Mouse (Mus musculus): Measurements from ENCODE around the gene Inhbe. TPM values are rescaled to one million over a fixed set of nuclear protein-coding genes. Genes with fewer than 3 reads are reported as not detected.

Inhbe gene
- polyA plus RNA-seq, 1 experiment from 2014 or later, result 0.07 TPM

DNA sequence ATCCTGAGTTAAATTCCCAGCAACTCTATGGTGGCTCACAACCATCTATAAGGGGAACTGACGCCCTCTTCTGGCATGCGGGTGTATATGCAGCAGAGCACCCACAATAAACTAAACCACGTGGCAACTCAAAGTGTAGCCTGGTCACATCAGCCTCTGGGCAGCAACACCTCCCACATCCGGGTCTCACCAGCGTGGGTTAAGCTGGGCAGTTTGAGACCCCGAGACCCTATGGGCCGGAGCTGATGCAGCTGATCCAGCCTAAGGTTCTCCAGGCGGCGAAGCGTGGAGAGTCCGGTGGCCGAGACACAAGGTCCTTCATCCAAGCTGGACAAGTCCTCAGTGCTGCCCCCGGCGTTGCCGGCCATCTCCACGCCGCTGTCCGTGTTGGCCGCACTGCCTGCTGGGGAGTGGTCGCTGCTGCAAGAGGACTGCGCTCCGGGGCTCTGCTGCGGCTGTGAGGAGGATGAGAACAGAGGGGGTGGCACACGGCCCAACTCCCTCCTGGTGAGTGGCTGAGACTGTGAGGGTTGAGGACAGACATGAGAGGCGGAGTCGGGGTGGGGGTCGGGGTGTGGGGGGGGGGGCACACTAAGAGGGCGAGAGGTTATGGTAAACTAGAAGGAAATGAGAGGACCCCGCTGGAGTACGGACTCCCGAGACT, 21.9 kb downstream of the Inhbe start:
- no peak overlapping the region for H3K9ac ChIP-seq
- H3K27ac ChIP-seq (replicated peaks), result no peak overlapping the region
- 40% methylated on average over 31 of the region's 31 CpGs for WGBS
- no peaks in the 10 kb centered on the region for H3K9me3 ChIP-seq (replicated peaks)
- peaks cover 26% of the 10 kb centered on the region for H3K27me3 ChIP-seq
- H3K4me3 ChIP-seq (replicated peaks), result no peak overlapping the region
- no peak for ATAC-seq (ENCODE audit: insufficient number of reproducible peaks, low FRiP score, low TSS enrichment, low read depth)
- H3K4me2 ChIP-seq (replicated peaks), result no peak overlapping the region
- H3K36me3 ChIP-seq, result peaks cover 67% of the 10 kb centered on the region
- no peaks in the 10 kb centered on the region for H3K4me1 ChIP-seq

GRCm38 (mm10) chr10:127330212-127330611, 24.0 kb downstream of the Inhbe start:
- peaks cover 44% of the 10 kb centered on the region for H3K27me3 ChIP-seq
- H3K27ac ChIP-seq (replicated peaks), result no peak overlapping the region
- 73% methylated on average over 7 of the region's 7 CpGs for WGBS
- no peak for ATAC-seq (ENCODE audit: insufficient number of reproducible peaks, low FRiP score, low TSS enrichment, low read depth)
- H3K9ac ChIP-seq, result no peak overlapping the region
- no peaks in the 10 kb centered on the region for H3K9me3 ChIP-seq (replicated peaks)
- no peak overlapping the region for H3K4me3 ChIP-seq (replicated peaks)
- no peak overlapping the region for H3K4me2 ChIP-seq (replicated peaks)
- peaks cover 48% of the 10 kb centered on the region for H3K36me3 ChIP-seq
- H3K4me1 ChIP-seq, result peaks cover 15% of the 10 kb centered on the region

- Histone ChIP-seq H3K9ac (no peak overlapping the region), H3K27ac (replicated peaks) (no peak overlapping the region), H3K9me3 (replicated peaks) (no peaks in the 10 kb centered on the region), H3K4me1 (peaks cover 15% of the 10 kb centered on the region), H3K4me3 (replicated peaks) (no peak overlapping the region), H3K36me3 (peaks cover 26% of the 10 kb centered on the region), H3K4me2 (replicated peaks) (no peak overlapping the region), H3K27me3 (peaks cover 50% of the 10 kb centered on the region)
- no peak for ATAC-seq (ENCODE audit: insufficient number of reproducible peaks, low FRiP score, low TSS enrichment, low read depth)
- 48% methylated on average over 18 of the region's 18 CpGs for WGBS
Observed at GRCm38 (mm10) chr10:127327461-127328145, 26.6 kb downstream of the Inhbe start.

DNA sequence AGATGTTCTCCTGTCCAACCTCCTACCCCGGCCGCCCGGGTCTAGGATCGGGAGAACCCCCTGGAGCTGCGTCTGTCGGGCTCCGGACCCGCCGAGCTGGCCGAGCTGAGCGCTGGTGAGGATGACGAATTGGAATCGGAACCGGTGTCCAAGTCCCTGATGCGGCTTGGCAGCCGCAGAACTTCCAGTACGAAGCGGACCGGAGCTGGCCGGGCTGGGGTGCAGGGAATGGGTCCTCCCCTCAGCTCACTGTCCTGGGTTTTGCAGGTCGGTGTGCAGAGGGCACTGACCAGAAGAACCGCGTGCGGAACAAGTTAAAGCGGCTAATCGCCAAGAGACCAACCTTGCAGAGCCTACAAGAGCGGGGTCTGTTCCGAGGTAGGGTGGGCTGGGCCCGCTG, 27.4 kb downstream of the Inhbe start:
- 4% methylated on average over 29 of the region's 29 CpGs for WGBS
- no peak overlapping the region for H3K27ac ChIP-seq (replicated peaks)
- H3K4me3 ChIP-seq (replicated peaks), result peak overlapping the region; percentile 43
- no peak for ATAC-seq (ENCODE audit: insufficient number of reproducible peaks, low FRiP score, low TSS enrichment, low read depth)
- H3K9ac ChIP-seq, result peak overlapping the region; percentile 10; the same call in 1 of the 2 replicates
- no peaks in the 10 kb centered on the region for H3K9me3 ChIP-seq (replicated peaks)
- H3K36me3 ChIP-seq, result peaks cover 18% of the 10 kb centered on the region
- peaks cover 50% of the 10 kb centered on the region for H3K27me3 ChIP-seq
- H3K4me1 ChIP-seq, result peaks cover 15% of the 10 kb centered on the region
- peak overlapping the region; percentile 77 for H3K4me2 ChIP-seq (replicated peaks)

DNA sequence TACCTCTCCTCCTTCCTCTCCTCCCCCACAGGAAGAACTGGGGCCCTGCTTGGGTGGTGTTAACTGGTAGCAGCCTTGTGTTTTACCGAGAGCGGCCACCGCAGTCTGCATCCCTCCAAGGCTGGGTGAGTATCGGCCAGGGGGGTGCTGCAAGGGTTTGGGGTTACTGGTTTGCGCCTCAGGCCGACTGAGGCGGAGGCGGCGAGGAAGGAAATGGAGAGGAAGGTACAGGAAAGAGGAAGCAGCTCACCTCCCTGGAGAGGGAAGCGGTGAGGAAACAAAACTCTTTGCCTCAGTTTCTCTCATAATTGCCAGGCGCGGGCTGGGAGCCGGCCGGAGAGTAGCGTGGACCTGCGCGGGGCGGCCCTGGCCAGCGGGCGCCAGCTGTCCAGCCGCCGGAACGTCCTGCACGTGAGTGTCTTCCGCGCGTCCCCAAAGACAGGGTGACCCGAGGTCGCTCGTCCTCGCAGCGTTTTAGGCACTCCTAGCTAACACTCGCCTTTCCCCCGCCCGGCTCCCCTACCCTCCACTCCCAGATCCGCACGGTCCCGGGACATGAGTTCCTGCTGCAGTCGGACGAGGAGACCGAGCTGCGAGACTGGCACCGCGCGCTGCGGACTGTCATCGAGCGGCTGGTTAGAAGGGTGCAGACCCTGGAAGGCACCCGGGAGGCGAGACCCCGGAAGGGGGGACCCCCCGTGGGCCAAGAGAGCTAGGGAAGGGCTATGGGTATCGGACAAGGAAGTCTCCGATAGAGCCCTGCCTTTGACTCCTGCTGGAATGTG, 28.0 kb downstream of the Inhbe start:
- WGBS, result 2% methylated on average over 53 of the region's 54 CpGs
- H3K9me3 ChIP-seq (replicated peaks), result no peaks in the 10 kb centered on the region
- no peak for ATAC-seq (ENCODE audit: insufficient number of reproducible peaks, low FRiP score, low TSS enrichment, low read depth)

DNA sequence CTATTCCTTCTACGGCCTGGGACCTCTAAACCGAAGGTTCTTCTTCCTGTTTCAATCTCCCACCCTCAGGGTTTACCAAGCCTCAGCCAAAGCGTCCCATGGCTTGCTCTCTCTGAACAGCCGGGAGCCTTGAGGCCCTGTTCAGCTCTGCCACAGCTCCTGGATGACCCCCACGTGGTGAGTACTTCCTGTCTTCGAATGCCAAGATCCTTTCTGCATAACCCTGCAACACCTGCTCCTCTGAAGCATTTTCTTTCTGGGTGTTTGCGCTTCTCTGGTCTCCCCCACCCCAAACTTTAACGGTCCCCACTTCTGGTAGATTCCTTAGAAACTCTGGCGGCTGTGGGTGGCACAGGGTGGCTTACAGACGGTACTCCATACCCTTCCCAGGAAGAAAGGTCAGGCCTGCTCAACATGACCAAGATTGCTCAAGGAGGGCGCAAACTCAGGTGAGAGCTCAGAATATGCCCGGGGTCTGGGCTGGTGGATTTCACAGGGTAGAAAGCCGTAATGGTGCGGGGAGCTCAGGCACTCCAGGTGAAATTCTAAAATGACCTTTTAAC, 28.7 kb downstream of the Inhbe start:
- WGBS, result 36% methylated on average over 14 of the region's 14 CpGs
- H3K4me3 ChIP-seq (replicated peaks), result peak overlapping the region; percentile 43
- peak overlapping the region; percentile 77 for H3K4me2 ChIP-seq (replicated peaks)
- no peak for ATAC-seq (ENCODE audit: insufficient number of reproducible peaks, low FRiP score, low TSS enrichment, low read depth)
- H3K9me3 ChIP-seq (replicated peaks), result no peaks in the 10 kb centered on the region
- peaks cover 15% of the 10 kb centered on the region for H3K4me1 ChIP-seq
- H3K9ac ChIP-seq, result no peak overlapping the region
- peaks cover 55% of the 10 kb centered on the region for H3K27me3 ChIP-seq
- H3K36me3 ChIP-seq, result peaks cover 5% of the 10 kb centered on the region; the same call in 1 of the 2 replicates
- H3K27ac ChIP-seq (replicated peaks), result no peak overlapping the region

More for the DNA sequence above, 28.0 kb downstream of the Inhbe start:
- Histone ChIP-seq H3K36me3 (peaks cover 12% of the 10 kb centered on the region), H3K4me2 (replicated peaks) (peak overlapping the region; percentile 77), H3K4me1 (peaks cover 15% of the 10 kb centered on the region), H3K9ac (peak overlapping the region; percentile 10; the same call in 1 of the 2 replicates), H3K27ac (replicated peaks) (no peak overlapping the region), H3K27me3 (peaks cover 50% of the 10 kb centered on the region), H3K4me3 (replicated peaks) (peak overlapping the region; percentile 43)

- peaks cover 47% of the 10 kb centered on the region for H3K27me3 ChIP-seq
- ATAC-seq (ENCODE audit: insufficient number of reproducible peaks, low FRiP score, low TSS enrichment, low read depth), result no peak
- WGBS, result 13% methylated on average over 7 of the region's 7 CpGs
- H3K9ac ChIP-seq, result no peak overlapping the region
- H3K4me3 ChIP-seq (replicated peaks), result no peak overlapping the region
- H3K36me3 ChIP-seq, result no peaks in the 10 kb centered on the region
- no peak overlapping the region for H3K4me2 ChIP-seq (replicated peaks)
- H3K9me3 ChIP-seq (replicated peaks), result no peaks in the 10 kb centered on the region
- H3K27ac ChIP-seq (replicated peaks), result no peak overlapping the region
- peaks cover 15% of the 10 kb centered on the region for H3K4me1 ChIP-seq
Observed at GRCm38 (mm10) chr10:127324495-127324894, 29.7 kb downstream of the Inhbe start.

GRCm38 (mm10) chr10:127323131-127323855, 30.9 kb downstream of the Inhbe start:
- no peak for ATAC-seq (ENCODE audit: insufficient number of reproducible peaks, low FRiP score, low TSS enrichment, low read depth)
- H3K4me1 ChIP-seq, result peaks cover 15% of the 10 kb centered on the region
- no peaks in the 10 kb centered on the region for H3K9me3 ChIP-seq (replicated peaks)
- H3K4me3 ChIP-seq (replicated peaks), result no peak overlapping the region
- H3K27me3 ChIP-seq, result peaks cover 37% of the 10 kb centered on the region
- H3K27ac ChIP-seq (replicated peaks), result no peak overlapping the region
- no peaks in the 10 kb centered on the region for H3K36me3 ChIP-seq
- H3K4me2 ChIP-seq (replicated peaks), result no peak overlapping the region
- WGBS, result 69% methylated on average over 17 of the region's 17 CpGs
- no peak overlapping the region for H3K9ac ChIP-seq

GRCm38 (mm10) chr10:127322669-127323068, 31.5 kb downstream of the Inhbe start:
- H3K27ac ChIP-seq (replicated peaks), result no peak overlapping the region
- no peak overlapping the region for H3K4me2 ChIP-seq (replicated peaks)
- no peak overlapping the region for H3K9ac ChIP-seq
- peaks cover 33% of the 10 kb centered on the region for H3K27me3 ChIP-seq
- H3K9me3 ChIP-seq (replicated peaks), result no peaks in the 10 kb centered on the region
- H3K36me3 ChIP-seq, result no peaks in the 10 kb centered on the region
- peaks cover 15% of the 10 kb centered on the region for H3K4me1 ChIP-seq
- H3K4me3 ChIP-seq (replicated peaks), result no peak overlapping the region
- ATAC-seq (ENCODE audit: insufficient number of reproducible peaks, low FRiP score, low TSS enrichment, low read depth), result no peak
- 69% methylated on average over 4 of the region's 4 CpGs for WGBS

DNA sequence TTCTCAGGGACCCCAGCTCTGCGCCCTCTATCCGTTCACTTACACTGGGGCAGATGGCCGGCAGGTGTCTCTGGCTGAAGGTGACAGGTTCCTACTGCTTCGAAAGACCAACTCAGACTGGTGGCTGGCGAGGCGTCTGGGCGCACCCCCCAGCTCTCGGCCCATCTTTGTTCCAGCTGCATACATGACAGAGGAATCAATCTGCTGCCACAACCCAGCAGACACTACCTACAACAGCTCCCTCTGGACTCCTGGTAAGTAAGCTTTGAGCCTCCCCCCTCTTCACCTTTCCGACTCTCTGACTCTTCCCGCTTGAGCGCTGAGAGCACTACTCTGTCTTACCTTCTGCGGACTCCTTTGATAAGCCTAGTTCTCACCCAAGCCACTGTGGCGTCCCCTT, 32.0 kb downstream of the Inhbe start:
- Histone ChIP-seq H3K4me3 (replicated peaks) (no peak overlapping the region), H3K27ac (replicated peaks) (no peak overlapping the region), H3K4me1 (peaks cover 15% of the 10 kb centered on the region), H3K27me3 (peaks cover 28% of the 10 kb centered on the region), H3K4me2 (replicated peaks) (no peak overlapping the region), H3K9me3 (replicated peaks) (no peaks in the 10 kb centered on the region), H3K9ac (no peak overlapping the region), H3K36me3 (no peaks in the 10 kb centered on the region)
- no peak for ATAC-seq (ENCODE audit: insufficient number of reproducible peaks, low FRiP score, low TSS enrichment, low read depth)
- 70% methylated on average over 13 of the region's 13 CpGs for WGBS

Measured in embryonic facial prominence, embryonic 15.5 days (tissue).